Mouse (Mus musculus) midbrain, embryonic 11.5 days (tissue): ENCODE data around the gene Gsap. TPM values are rescaled to one million over a fixed set of nuclear protein-coding genes. Genes with fewer than 3 reads are reported as not detected.

Experiments used
- ATAC-seq: fragments of 200-750 bp; cut with Nextera tagmentation; 2 replicates; pipeline ENCODE4 v1.8.0; 2017; ENCODE audit warnings: moderate TSS enrichment, moderate library complexity; ENCODE audit not compliant: low FRiP score
- DNase-seq: peaks from one replicate; pipeline ENCODE4 v3.0.0; 2015; ENCODE audit warnings: low spot score; ENCODE audit errors: missing footprints
- H3K27ac ChIP-seq: fragments of 300-500 bp; sonication (generic); 2 replicates; pipeline ENCODE4 v1.5.1; 2014; ENCODE audit warnings: low read depth, low read length
- H3K27me3 ChIP-seq: fragments of 300-500 bp; sonication (generic); 2 replicates; pipeline ENCODE4 v1.6.1; 2014; ENCODE audit warnings: mild to moderate bottlenecking, low read length, moderate library complexity, mixed read lengths; ENCODE audit not compliant: control insufficient read depth, insufficient read depth
- H3K36me3 ChIP-seq: fragments of 300-500 bp; sonication (generic); 2 replicates; pipeline ENCODE4 v1.6.1; 2014; ENCODE audit warnings: mild to moderate bottlenecking, low read length, moderate library complexity, mixed read lengths; ENCODE audit not compliant: control insufficient read depth, insufficient read depth
- H3K4me1 ChIP-seq: fragments of 300-500 bp; sonication (generic); 2 replicates; pipeline ENCODE4 v1.6.1; 2014; ENCODE audit warnings: low read length; ENCODE audit not compliant: control insufficient read depth, insufficient read depth
- H3K4me2 ChIP-seq: fragments of 300-500 bp; sonication (generic); 2 replicates; pipeline ENCODE4 v1.6.1; 2014; ENCODE audit warnings: mild to moderate bottlenecking, moderate library complexity
- H3K4me3 ChIP-seq: fragments of 300-500 bp; sonication (generic); 2 replicates; pipeline ENCODE4 v1.5.1; 2014; ENCODE audit warnings: low read depth, low read length
- H3K9ac ChIP-seq: fragments of 300-500 bp; sonication (generic); 2 replicates; pipeline ENCODE4 v1.6.1; 2014; ENCODE audit warnings: low read length
- H3K9me3 ChIP-seq: fragments of 300-500 bp; sonication (generic); 2 replicates; pipeline ENCODE4 v1.6.1; 2016; ENCODE audit warnings: low read length; ENCODE audit not compliant: control insufficient read depth
- WGBS: fragments of 180-500 bp; shearing (Covaris S2); extraction: QIAGEN DNeasy Blood & Tissue Kit; methylation state at CpG from one replicate; pipeline ENCODE4 v1.1.7; 2014; 5-methylcytosine and 5-hydroxymethylcytosine counted together
- polyA plus RNA-seq: library from polyadenylated mRNA; unstranded; fragments of >200 nt; fragmentation: Nextera tagmentation; extraction: Ambion mirVana; gene quantifications from 2 replicates; pipeline ENCODE4 v1.2.1, GENCODE M21; 2014

Gsap gene
- polyA plus RNA-seq, 1 experiment from 2014 or later = 2.4 TPM

- DNase-seq (no peak), ATAC-seq (no peak)
- H3K36me3 ChIP-seq = no peaks in the 10 kb centered on the region
- no peak overlapping the region for H3K4me3 ChIP-seq
- H3K9ac ChIP-seq = no peak overlapping the region
- 92% methylated on average over 1 of the region's 1 CpGs for WGBS
- H3K9me3 ChIP-seq = no peaks in the 10 kb centered on the region
- no peaks in the 10 kb centered on the region for H3K4me1 ChIP-seq
- no peak overlapping the region for H3K27ac ChIP-seq
- no peak overlapping the region for H3K4me2 ChIP-seq
- H3K27me3 ChIP-seq = no peaks in the 10 kb centered on the region
These were observed 17.4 kb downstream of the Gsap start for GRCm38 (mm10) chr5:21203504-21203903.

GRCm38 (mm10) chr5:21204157-21204556 is 18.1 kb downstream of the Gsap start:
- H3K4me3 ChIP-seq = no peak overlapping the region
- no peak overlapping the region for H3K4me2 ChIP-seq
- no peak overlapping the region for H3K27ac ChIP-seq
- DNase-seq = no peak
- no peaks in the 10 kb centered on the region for H3K36me3 ChIP-seq
- no peak for ATAC-seq
- no peaks in the 10 kb centered on the region for H3K4me1 ChIP-seq
- H3K9ac ChIP-seq = no peak overlapping the region
- no peaks in the 10 kb centered on the region for H3K9me3 ChIP-seq
- WGBS = 89% methylated on average over 3 of the region's 3 CpGs
- no peaks in the 10 kb centered on the region for H3K27me3 ChIP-seq

GRCm38 (mm10) chr5:21206014-21206413 is 20.0 kb downstream of the Gsap start:
- Histone ChIP-seq H3K27ac (no peak overlapping the region), H3K9me3 (no peaks in the 10 kb centered on the region), H3K36me3 (no peaks in the 10 kb centered on the region), H3K27me3 (no peaks in the 10 kb centered on the region), H3K9ac (no peak overlapping the region), H3K4me2 (no peak overlapping the region), H3K4me3 (no peak overlapping the region), H3K4me1 (no peaks in the 10 kb centered on the region)
- ATAC-seq (no peak), DNase-seq (no peak)
- 92% methylated on average over 4 of the region's 4 CpGs for WGBS

GRCm38 (mm10) chr5:21211406-21211805 is 25.4 kb downstream of the Gsap start:
- H3K36me3 ChIP-seq = no peaks in the 10 kb centered on the region
- no peak overlapping the region for H3K4me3 ChIP-seq
- ATAC-seq (no peak), DNase-seq (no peak)
- WGBS = 84% methylated on average over 1 of the region's 1 CpGs
- H3K27ac ChIP-seq = no peak overlapping the region
- H3K4me1 ChIP-seq = no peaks in the 10 kb centered on the region
- H3K9me3 ChIP-seq = no peaks in the 10 kb centered on the region
- no peaks in the 10 kb centered on the region for H3K27me3 ChIP-seq
- H3K4me2 ChIP-seq = no peak overlapping the region
- no peak overlapping the region for H3K9ac ChIP-seq

GRCm38 (mm10) chr5:21212933-21213332 is 26.9 kb downstream of the Gsap start:
- ATAC-seq (no peak), DNase-seq (no peak)
- no peaks in the 10 kb centered on the region for H3K4me1 ChIP-seq
- no peak overlapping the region for H3K4me3 ChIP-seq
- no peak overlapping the region for H3K9ac ChIP-seq
- no peak overlapping the region for H3K4me2 ChIP-seq
- WGBS = 77% methylated on average over 3 of the region's 3 CpGs
- H3K27ac ChIP-seq = no peak overlapping the region
- H3K9me3 ChIP-seq = no peaks in the 10 kb centered on the region
- H3K36me3 ChIP-seq = no peaks in the 10 kb centered on the region
- no peaks in the 10 kb centered on the region for H3K27me3 ChIP-seq

- Histone ChIP-seq H3K9me3 (no peaks in the 10 kb centered on the region), H3K27me3 (no peaks in the 10 kb centered on the region), H3K4me3 (no peak overlapping the region), H3K4me2 (no peak overlapping the region), H3K27ac (no peak overlapping the region), H3K36me3 (no peaks in the 10 kb centered on the region), H3K4me1 (no peaks in the 10 kb centered on the region), H3K9ac (no peak overlapping the region)
- ATAC-seq = no peak
- DNase-seq = no peak
- whole genome bisulfite sequencing = 94% methylated on average over 5 of the region's 5 CpGs
These were observed 27.7 kb downstream of the Gsap start for GRCm38 (mm10) chr5:21213801-21214200.

GRCm38 (mm10) chr5:21217453-21218294 is 31.6 kb downstream of the Gsap start:
- H3K9ac ChIP-seq = no peak overlapping the region
- H3K4me2 ChIP-seq = no peak overlapping the region
- H3K27ac ChIP-seq = no peak overlapping the region
- no peaks in the 10 kb centered on the region for H3K36me3 ChIP-seq
- ATAC-seq (no peak), DNase-seq (no peak)
- no peaks in the 10 kb centered on the region for H3K9me3 ChIP-seq
- 84% methylated on average over 14 of the region's 14 CpGs for WGBS
- no peaks in the 10 kb centered on the region for H3K4me1 ChIP-seq
- H3K4me3 ChIP-seq = no peak overlapping the region
- H3K27me3 ChIP-seq = no peaks in the 10 kb centered on the region

GRCm38 (mm10) chr5:21232876-21233275 is 46.8 kb downstream of the Gsap start:
- WGBS = 91% methylated on average over 6 of the region's 6 CpGs
- H3K27ac ChIP-seq = no peak overlapping the region
- no peaks in the 10 kb centered on the region for H3K27me3 ChIP-seq
- H3K9me3 ChIP-seq = no peaks in the 10 kb centered on the region
- H3K4me3 ChIP-seq = no peak overlapping the region
- DNase-seq (no peak), ATAC-seq (no peak)
- H3K4me1 ChIP-seq = no peaks in the 10 kb centered on the region
- H3K36me3 ChIP-seq = no peaks in the 10 kb centered on the region
- no peak overlapping the region for H3K9ac ChIP-seq
- H3K4me2 ChIP-seq = no peak overlapping the region

GRCm38 (mm10) chr5:21244575-21244974 is 58.5 kb downstream of the Gsap start:
- H3K9ac ChIP-seq = no peak overlapping the region
- no peak for ATAC-seq
- WGBS = 92% methylated on average over 1 of the region's 1 CpGs

More at GRCm38 (mm10) chr5:21244575-21244974, 58.5 kb downstream of the Gsap start:
- no peak overlapping the region for H3K4me2 ChIP-seq
- no peak overlapping the region for H3K4me3 ChIP-seq
- no peaks in the 10 kb centered on the region for H3K9me3 ChIP-seq
- DNase-seq = no peak
- H3K27ac ChIP-seq = no peak overlapping the region
- no peaks in the 10 kb centered on the region for H3K27me3 ChIP-seq
- H3K4me1 ChIP-seq = no peaks in the 10 kb centered on the region
- H3K36me3 ChIP-seq = no peaks in the 10 kb centered on the region
